Mouse (Mus musculus) testis, adult 2 months (tissue): ENCODE data around the gene Podxl2.

ENCODE experiments used
- CTCF ChIP-seq: fragments of 200-500 bp; IDR thresholded peaks from 2 replicates; pipeline ENCODE4 v1.5.1; 2012; ENCODE audit warnings: low read depth, mild to moderate bottlenecking, inconsistent platforms, low read length, moderate library complexity; ENCODE audit not compliant: control insufficient read depth, insufficient read depth, insufficient replicate concordance
- POLR2A ChIP-seq: fragments of 200-500 bp; IDR thresholded peaks from 2 replicates; pipeline ENCODE4 v1.6.1; 2012; ENCODE audit warnings: low read depth, mild to moderate bottlenecking, inconsistent platforms, low read length, moderate library complexity; ENCODE audit not compliant: control insufficient read depth

- TF ChIP-seq CTCF (no peak), POLR2A (no peak)
Observed at GRCm38 (mm10) chr6:88810291-88810690, 64.6 kb downstream of the Podxl2 start.
